Mouse (Mus musculus) ES-Bruce4 (cell line): ENCODE data around the gene Ankmy1. TPM values are rescaled to one million over a fixed set of nuclear protein-coding genes. Genes with fewer than 3 reads are reported as not detected.

Experiments
- H3K27ac ChIP-seq: 2 replicates; pipeline ENCODE4 v1.5.1; 2012; ENCODE audit warnings: low read length, inconsistent platforms; ENCODE audit not compliant: insufficient read depth
- H3K27me3 ChIP-seq: 2 replicates; pipeline ENCODE4 v1.6.1; 2012; ENCODE audit warnings: mild to moderate bottlenecking, low read length, inconsistent platforms; ENCODE audit not compliant: control insufficient read depth, poor library complexity, insufficient read depth, severe bottlenecking
- H3K36me3 ChIP-seq: 2 replicates; pipeline ENCODE4 v1.6.1; 2012; ENCODE audit warnings: inconsistent platforms, mild to moderate bottlenecking, low read length, moderate library complexity; ENCODE audit not compliant: control insufficient read depth, poor library complexity, insufficient read depth, severe bottlenecking
- H3K4me1 ChIP-seq: one replicate; pipeline ENCODE4 v1.8.1; 2011; ENCODE audit warnings: low read length; ENCODE audit not compliant: control insufficient read depth, insufficient read depth
- H3K4me3 ChIP-seq: 2 replicates; pipeline ENCODE4 v1.5.1; 2011; ENCODE audit warnings: low read depth, mild to moderate bottlenecking, low read length
- H3K9ac ChIP-seq: 2 replicates; pipeline ENCODE4 v1.6.1; 2012; ENCODE audit warnings: low read depth, mild to moderate bottlenecking, inconsistent platforms; ENCODE audit not compliant: poor library complexity, severe bottlenecking
- H3K9me3 ChIP-seq: replicated peaks from 2 replicates; pipeline ENCODE4 v1.6.1; 2012; ENCODE audit warnings: mild to moderate bottlenecking, low read length, inconsistent platforms; ENCODE audit not compliant: control insufficient read depth, poor library complexity, insufficient read depth, severe bottlenecking
- CTCF ChIP-seq: IDR thresholded peaks from one replicate; pipeline ENCODE4 v1.8.1; 2011; ENCODE audit warnings: low read depth, low read length
- EP300 ChIP-seq: IDR thresholded peaks from 2 replicates; pipeline ENCODE4 v1.6.1; 2011; ENCODE audit warnings: low read depth, low read length; ENCODE audit not compliant: insufficient read depth
- POLR2A ChIP-seq: IDR thresholded peaks from one replicate; pipeline ENCODE4 v1.8.1; 2011; ENCODE audit warnings: low read length; ENCODE audit not compliant: insufficient read depth
- polyA plus RNA-seq: library from polyadenylated mRNA; stranded (reverse); fragments of >200 nt; gene quantifications from 2 replicates; pipeline ENCODE4 v1.2.4, GENCODE M21; 2011; ENCODE audit warnings: low read depth; ENCODE audit not compliant: missing spikeins, insufficient read depth, insufficient read length

Ankmy1 gene
- polyA plus RNA-seq, 1 experiment, result not detected

GRCm38 (mm10) chr1:92930171-92930706, 27.5 kb upstream of the Ankmy1 start:
- no peak overlapping the region for H3K4me3 ChIP-seq
- H3K36me3 ChIP-seq, result no peaks in the 10 kb centered on the region
- H3K9ac ChIP-seq, result no peak overlapping the region

GRCm38 (mm10) chr1:92921496-92921895, 18.8 kb upstream of the Ankmy1 start:
- H3K4me1 ChIP-seq, result no peaks in the 10 kb centered on the region
- no peak overlapping the region for H3K27ac ChIP-seq
- no peaks in the 10 kb centered on the region for H3K9me3 ChIP-seq
- no peak overlapping the region for H3K9ac ChIP-seq
- no peaks in the 10 kb centered on the region for H3K27me3 ChIP-seq
- TF ChIP-seq CTCF (no peak), EP300 (no peak), POLR2A (no peak)
- no peak overlapping the region for H3K4me3 ChIP-seq
- H3K36me3 ChIP-seq, result no peaks in the 10 kb centered on the region

More at GRCm38 (mm10) chr1:92930171-92930706, 27.5 kb upstream of the Ankmy1 start:
- Histone ChIP-seq H3K4me1 (peaks cover 1% of the 10 kb centered on the region), H3K27ac (no peak overlapping the region), H3K27me3 (no peaks in the 10 kb centered on the region), H3K9me3 (no peaks in the 10 kb centered on the region)
- TF ChIP-seq POLR2A (no peak), CTCF (no peak), EP300 (no peak)

- TF ChIP-seq POLR2A, result no peak
- TF ChIP-seq CTCF, result no peak
- TF ChIP-seq EP300, result no peak
- no peaks in the 10 kb centered on the region for H3K36me3 ChIP-seq
- no peak overlapping the region for H3K27ac ChIP-seq
Measured at GRCm38 (mm10) chr1:92920474-92921200, 17.9 kb upstream of the Ankmy1 start.

GRCm38 (mm10) chr1:92919775-92920174, 17.1 kb upstream of the Ankmy1 start:
- H3K27ac ChIP-seq, result peak overlapping the region; percentile 39; the same call in 1 of the 2 replicates
- TF ChIP-seq EP300, result no peak
- TF ChIP-seq CTCF, result no peak
- TF ChIP-seq POLR2A, result no peak
- no peaks in the 10 kb centered on the region for H3K4me1 ChIP-seq
- H3K4me3 ChIP-seq, result peak overlapping the region; percentile 30
- H3K27me3 ChIP-seq, result no peaks in the 10 kb centered on the region
- H3K36me3 ChIP-seq, result no peaks in the 10 kb centered on the region
- peak overlapping the region; percentile 31 for H3K9ac ChIP-seq
- H3K9me3 ChIP-seq, result no peaks in the 10 kb centered on the region

More at GRCm38 (mm10) chr1:92920474-92921200, 17.9 kb upstream of the Ankmy1 start:
- Histone ChIP-seq H3K9me3 (no peaks in the 10 kb centered on the region), H3K4me1 (no peaks in the 10 kb centered on the region), H3K9ac (no peak overlapping the region), H3K27me3 (no peaks in the 10 kb centered on the region), H3K4me3 (no peak overlapping the region)

- Histone ChIP-seq H3K27ac (peak overlapping the region; percentile 39), H3K4me1 (no peaks in the 10 kb centered on the region), H3K27me3 (no peaks in the 10 kb centered on the region), H3K9ac (peak overlapping the region; percentile 31), H3K4me3 (peak overlapping the region; percentile 30), H3K9me3 (no peaks in the 10 kb centered on the region), H3K36me3 (no peaks in the 10 kb centered on the region)
- TF ChIP-seq POLR2A, result no peak
- TF ChIP-seq EP300, result peak; percentile 83
Measured at GRCm38 (mm10) chr1:92919151-92919550, 16.4 kb upstream of the Ankmy1 start.

GRCm38 (mm10) chr1:92916725-92917124, 14.0 kb upstream of the Ankmy1 start:
- Histone ChIP-seq H3K27me3 (no peaks in the 10 kb centered on the region), H3K4me1 (no peaks in the 10 kb centered on the region), H3K27ac (no peak overlapping the region), H3K9ac (no peak overlapping the region), H3K9me3 (no peaks in the 10 kb centered on the region), H3K36me3 (no peaks in the 10 kb centered on the region), H3K4me3 (no peak overlapping the region)
- no peak for TF ChIP-seq EP300
- TF ChIP-seq CTCF, result no peak
- TF ChIP-seq POLR2A, result no peak
